Mouse (Mus musculus) frontal cortex, postnatal 25 days (tissue): Measurements from ENCODE around the gene Ppdpf.

ENCODE experiments used
- DNase-seq, 2 experiments: peaks; one replicate each; pipeline ENCODE4 v3.0.0; 2022; ENCODE audit warnings: low spot score in 2 of 2

Ppdpf gene

GRCm38 (mm10) chr2:181187121-181188000 is at the start of gene Ppdpf:
Gene Ppdpf, plus strand, starts transcription at chr2:181187247.
- peak; percentile 77 to 85 for DNase-seq

GRCm38 (mm10) chr2:181139641-181140193 is 47.3 kb upstream of the Ppdpf start:
- DNase-seq, result no peak

- DNase-seq, result no peak
These were observed 44.3 kb upstream of the Ppdpf start for GRCm38 (mm10) chr2:181142703-181143135.

GRCm38 (mm10) chr2:181143509-181144276 is 43.4 kb upstream of the Ppdpf start:
- no peak for DNase-seq

- no peak for DNase-seq
These were observed 42.4 kb upstream of the Ppdpf start for GRCm38 (mm10) chr2:181144675-181145074.

- no peak for DNase-seq
These were observed 40.0 kb upstream of the Ppdpf start for GRCm38 (mm10) chr2:181146976-181147545.

GRCm38 (mm10) chr2:181147546-181148317 is 39.3 kb upstream of the Ppdpf start:
- peak in 1 of 2 experiments; percentile 14 for DNase-seq

- DNase-seq, result peak in 1 of 2 experiments; percentile 10
These were observed 38.6 kb upstream of the Ppdpf start for GRCm38 (mm10) chr2:181148318-181148955.

- peak in 1 of 2 experiments; percentile 42 for DNase-seq
These were observed 36.8 kb upstream of the Ppdpf start for GRCm38 (mm10) chr2:181150281-181150680.

- DNase-seq, result peak in 1 of 2 experiments; percentile 4
These were observed 34.3 kb upstream of the Ppdpf start for GRCm38 (mm10) chr2:181152701-181153100.

GRCm38 (mm10) chr2:181153131-181153530 is 33.9 kb upstream of the Ppdpf start:
- no peak for DNase-seq

GRCm38 (mm10) chr2:181153837-181154236 is 33.2 kb upstream of the Ppdpf start:
- DNase-seq, result peak in 1 of 2 experiments; percentile 16

- DNase-seq, result peak in 1 of 2 experiments; percentile 9
These were observed 32.7 kb upstream of the Ppdpf start for GRCm38 (mm10) chr2:181154361-181154760.

GRCm38 (mm10) chr2:181154831-181155415 is 32.1 kb upstream of the Ppdpf start:
- no peak for DNase-seq

- DNase-seq, result peak in 1 of 2 experiments; percentile 17
These were observed 31.2 kb upstream of the Ppdpf start for GRCm38 (mm10) chr2:181155801-181156200.

GRCm38 (mm10) chr2:181156248-181157121 is 30.6 kb upstream of the Ppdpf start, which contains the start of gene Eef1a2:
Gene Eef1a2, minus strand, starts transcription at chr2:181157014.
- DNase-seq, result peak; percentile 68 to 78

- peak in 1 of 2 experiments; percentile 7 for DNase-seq
These were observed 29.9 kb upstream of the Ppdpf start for GRCm38 (mm10) chr2:181157180-181157579.

GRCm38 (mm10) chr2:181157716-181158302 is 29.2 kb upstream of the Ppdpf start:
- DNase-seq, result peak in 1 of 2 experiments; percentile 5

GRCm38 (mm10) chr2:181158471-181158870 is 28.6 kb upstream of the Ppdpf start:
- no peak for DNase-seq
